Mouse (Mus musculus) neural tube, embryonic 10.5 days (tissue): Measurements from ENCODE around the gene Alg10b.
"Not testable (repeated sequence)": the region's sequence is repeated elsewhere in the genome, so short reads cannot be mapped to it uniquely, and the experiment has no call there.

ENCODE experiments used
- DNase-seq: peaks from one replicate; pipeline ENCODE4 v3.0.0-alpha.2; 2017; ENCODE audit warnings: low spot score; ENCODE audit errors: extremely low spot score

Gene Alg10b

DNA sequence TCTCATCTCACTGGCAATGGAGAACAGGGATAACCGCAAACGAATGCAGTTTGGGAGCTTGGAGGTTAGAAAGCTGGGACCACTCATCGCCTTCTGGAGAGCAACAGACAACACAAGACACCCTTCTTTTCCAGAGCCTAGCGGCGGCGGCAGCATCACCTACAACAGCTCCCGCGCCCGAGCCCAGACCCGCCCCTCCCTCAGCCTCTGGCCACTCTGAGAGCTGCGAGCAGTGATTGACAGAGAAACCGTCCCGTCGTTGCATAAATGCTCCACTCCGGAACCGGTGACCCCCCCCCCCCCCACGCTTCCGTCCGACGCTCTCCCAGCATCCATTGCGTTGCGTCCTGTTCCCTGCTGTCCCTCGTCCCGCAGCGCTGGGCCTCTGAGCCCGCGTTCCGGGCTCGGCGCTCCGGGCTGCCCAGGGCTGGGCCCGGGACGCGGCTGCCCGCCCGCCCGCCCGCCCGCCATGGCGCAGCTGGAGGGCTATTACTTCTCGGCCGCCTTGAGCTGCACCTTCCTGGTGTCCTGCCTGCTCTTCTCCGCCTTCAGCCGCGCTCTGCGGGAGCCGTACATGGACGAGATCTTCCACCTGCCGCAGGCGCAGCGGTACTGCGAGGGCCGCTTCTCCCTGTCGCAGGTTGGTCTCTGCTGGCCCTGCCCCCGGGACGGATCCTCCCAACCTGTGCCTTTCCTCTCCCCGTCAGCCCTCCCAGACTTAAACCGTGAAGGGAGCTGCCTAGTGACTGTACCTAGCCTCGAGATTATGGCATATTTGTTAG, at the start of gene Alg10b:
Alg10b (plus strand) TSS at position 343 of the 782 bp plus-strand sequence.
- peak; percentile 88 for DNase-seq

DNA sequence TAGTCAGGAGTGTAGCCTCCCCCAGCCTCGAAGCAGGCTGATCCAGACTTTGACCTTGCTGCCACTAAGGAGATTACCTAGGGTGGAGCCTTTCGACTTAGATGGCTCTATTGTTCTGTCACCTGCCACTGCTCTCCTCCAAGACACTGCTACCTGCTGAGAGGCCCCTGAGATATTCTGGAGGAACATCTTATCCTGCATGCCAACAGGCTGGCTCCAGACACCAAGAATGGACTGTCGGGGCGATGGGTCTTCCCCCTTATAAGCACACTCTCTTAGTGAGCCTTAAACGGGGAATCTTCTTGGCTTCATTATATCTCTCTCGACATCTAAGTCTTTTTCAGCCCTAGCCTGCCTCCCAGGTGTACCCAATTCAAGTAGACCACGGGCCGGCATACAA, 41.0 kb upstream of the Alg10b start:
- DNase-seq, result not testable (repeated sequence)

DNA sequence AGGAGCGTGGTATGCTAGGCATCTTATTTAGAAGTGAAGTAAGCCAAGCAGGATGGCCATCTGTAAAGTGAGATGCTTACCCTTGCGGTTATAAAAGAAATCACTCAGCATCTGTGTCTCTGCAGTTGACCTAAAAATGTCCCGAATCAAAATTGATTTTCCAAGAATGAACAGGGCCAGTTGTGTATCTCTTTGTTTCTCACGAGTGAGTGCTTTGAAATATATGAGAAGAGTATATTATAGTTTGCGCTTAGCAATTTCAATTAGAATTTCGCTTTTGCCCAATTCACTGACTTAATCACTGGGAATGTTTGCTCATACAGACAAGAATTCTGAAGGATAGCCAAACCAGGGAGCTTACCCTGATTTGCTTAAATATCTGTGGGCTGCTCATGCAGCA, 40.6 kb upstream of the Alg10b start:
- no peak for DNase-seq

DNA sequence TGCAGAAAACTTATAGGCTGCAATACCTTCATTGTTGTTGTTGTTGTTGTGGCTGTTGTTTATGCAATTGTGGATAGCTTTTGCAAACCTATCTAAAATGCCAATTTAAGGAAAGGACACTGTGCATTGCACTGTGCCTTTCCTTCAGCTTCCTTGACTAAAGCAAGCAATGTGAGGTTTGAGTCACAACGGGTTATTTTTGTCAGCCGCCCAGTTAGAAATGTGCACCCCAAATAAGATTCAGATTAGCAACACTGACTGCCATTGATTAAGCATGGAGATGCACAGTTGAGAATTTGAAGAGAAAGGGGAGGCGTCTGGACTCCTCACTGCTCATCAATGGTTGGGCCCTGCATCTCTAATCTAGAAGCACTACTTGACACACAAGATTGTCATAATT, 39.4 kb upstream of the Alg10b start:
- DNase-seq, result no peak

DNA sequence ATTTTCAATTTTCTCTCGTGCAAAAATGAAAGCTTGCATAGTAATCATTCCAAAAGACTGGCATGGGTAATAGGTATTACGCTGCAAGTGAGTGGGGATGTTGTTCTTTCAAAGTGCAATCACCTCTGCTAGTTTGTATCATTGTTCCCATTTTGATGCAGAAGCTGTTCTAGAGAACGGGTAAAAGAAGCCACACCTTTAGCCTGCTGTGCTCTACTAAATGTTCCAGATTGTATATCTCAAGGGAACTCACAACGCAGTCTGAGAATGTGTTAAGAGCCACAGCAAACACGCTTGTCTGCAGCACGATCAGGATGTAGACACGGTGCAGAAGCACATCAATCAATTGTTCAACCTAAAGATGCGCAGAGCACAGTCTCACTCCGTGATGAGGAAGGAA, 34.6 kb upstream of the Alg10b start:
- DNase-seq, result no peak

DNA sequence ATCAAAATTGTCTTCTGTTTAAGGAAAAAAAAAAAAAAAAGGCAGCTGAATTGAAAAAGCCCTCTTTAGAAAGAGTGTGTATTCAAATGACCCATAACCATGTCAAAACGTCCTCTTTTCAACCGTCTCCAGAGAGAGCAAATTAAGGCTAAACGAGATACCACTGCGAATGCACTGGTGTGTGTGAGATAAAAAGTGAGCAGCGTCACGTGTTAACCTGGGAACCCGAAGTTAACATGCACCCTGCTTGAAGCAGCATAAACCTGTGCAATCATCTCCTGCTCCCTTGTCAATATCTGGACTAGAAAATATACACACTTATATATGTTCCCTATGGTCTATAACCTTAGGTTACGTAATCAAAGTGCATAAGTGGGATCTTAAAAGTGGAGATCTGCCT, 10.2 kb upstream of the Alg10b start:
- DNase-seq, result no peak

DNA sequence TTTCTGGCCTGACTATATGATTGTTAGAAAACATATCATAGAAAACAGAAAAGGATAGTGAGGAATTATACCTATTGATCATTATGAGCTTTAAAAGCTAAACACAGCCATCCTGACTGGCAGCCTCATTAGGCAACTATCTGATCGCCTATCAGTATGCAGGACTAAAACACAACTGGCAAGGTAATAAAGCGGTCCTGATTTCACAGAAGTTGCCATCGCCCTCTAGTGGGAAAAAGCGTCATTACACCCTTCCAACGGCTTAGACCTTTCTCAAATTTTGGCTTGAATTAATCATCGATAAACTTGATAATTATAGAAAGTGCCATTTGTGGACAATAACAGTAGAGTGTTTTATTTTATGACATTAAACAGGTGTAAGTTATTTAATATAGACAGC, 9.2 kb upstream of the Alg10b start:
- DNase-seq, result peak; percentile 45

DNA sequence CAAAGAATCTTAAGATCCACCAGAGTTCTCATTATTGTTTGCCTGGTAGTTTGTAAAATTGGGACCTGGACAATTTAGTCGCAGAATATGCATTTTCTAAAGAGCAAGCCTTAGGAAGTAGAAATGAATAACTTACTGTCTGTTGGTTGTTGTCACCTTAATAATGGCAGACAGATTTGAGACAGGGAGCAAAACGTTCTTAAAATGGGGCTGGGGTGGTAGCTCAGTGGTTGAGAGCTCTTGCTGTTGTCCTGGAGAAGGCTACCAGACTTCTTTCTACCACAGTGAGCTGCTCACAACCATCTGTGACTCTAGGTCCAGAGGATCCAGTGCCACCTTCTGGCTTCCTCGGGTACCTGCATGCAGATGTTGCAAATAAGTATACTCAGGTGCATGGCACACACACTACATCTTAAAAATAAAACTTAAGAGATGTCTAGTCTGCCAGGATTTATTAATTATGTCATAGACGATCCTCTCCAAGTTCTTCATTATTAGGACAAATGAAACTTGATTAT, 1.0 kb downstream of the Alg10b start:
- peak; percentile 30 for DNase-seq

DNA sequence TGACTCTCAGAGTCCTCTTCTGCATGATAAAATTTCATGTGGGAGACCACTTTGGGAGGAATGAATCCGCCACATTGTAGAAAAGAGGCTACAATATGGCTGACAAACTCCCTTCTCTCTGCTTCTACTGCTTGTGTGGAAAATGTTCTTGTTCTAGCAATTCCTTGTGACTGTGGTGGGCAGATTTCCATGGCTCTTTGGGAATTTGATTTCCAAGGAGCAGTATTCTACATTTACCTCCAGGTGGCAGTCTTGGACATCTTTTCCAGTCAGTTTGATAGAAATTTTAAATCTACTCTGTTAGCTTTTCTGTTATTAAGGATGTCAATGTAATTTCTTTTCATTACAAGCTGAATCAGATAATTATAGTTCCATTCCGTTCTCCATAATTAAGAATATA, 13.5 kb downstream of the Alg10b start:
- no peak for DNase-seq

DNA sequence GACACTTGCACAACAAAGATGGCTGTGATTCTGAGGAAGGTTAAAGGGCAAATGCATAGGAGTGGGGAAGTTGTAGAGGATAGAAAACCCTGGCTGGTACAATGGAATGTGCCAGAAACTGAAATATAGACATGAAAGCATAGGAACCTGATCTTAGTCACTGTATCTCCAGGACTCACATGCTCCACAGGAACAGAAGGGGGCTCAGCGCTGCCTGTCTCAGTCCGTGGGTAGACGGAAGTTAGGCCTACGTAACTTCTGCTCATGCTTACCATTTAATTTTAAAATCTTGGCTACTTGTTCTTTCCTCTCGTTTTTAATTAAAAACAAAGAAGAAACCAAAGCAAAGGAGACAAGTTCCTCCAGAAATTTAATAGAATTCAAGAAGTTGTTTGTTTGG, 20.0 kb downstream of the Alg10b start:
- no peak for DNase-seq

DNA sequence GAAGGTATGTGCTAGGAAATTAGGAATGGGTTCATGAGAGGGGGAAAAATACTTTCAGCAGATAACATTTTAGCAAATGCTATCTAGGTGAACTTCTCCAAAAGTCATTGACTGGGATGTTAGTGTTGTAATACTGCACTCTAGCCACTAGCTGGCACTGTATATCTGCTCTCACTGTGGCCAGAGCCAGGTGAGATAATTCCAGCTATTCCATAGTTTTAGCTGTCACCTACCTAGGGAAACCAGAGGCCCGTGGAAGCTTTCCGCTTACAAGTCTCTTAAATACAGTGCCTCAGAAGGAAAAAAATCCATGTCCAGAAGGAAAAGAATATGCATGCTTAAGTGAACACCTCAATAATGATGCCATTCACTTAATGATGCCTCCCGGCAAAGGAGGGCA, 25.6 kb downstream of the Alg10b start:
- peak; percentile 32 for DNase-seq

DNA sequence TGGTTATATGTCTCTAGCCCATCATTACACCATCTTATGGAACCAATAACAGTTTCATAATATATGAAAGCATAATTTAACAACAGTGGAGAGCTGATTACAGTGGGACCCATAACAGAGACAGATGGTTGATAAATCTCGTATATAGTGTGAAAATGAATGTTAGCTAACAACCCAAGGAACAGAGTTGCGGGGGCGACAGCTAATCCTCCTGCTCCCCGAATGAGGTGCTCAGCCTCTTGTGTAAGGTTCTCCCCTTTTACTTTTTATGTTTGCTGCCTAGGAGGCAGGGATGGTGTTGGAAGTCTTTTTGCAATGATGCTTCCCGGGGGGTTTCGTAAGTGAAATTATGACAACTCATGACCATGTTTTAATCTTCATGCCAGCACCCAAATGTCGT, 58.8 kb downstream of the Alg10b start:
- DNase-seq, result no peak
